In genomic region chr11:68967337-68968282, GRCm38 (mm10) we compare ENCODE assay signal across 8 mouse cellular contexts. TPM values are rescaled to one million over a fixed set of nuclear protein-coding genes. Genes with fewer than 3 reads are reported as not detected.
DNase-seq lines count a peak whose midpoint lies in the region; ATAC-seq and TF ChIP-seq lines count a peak whose summit lies in the region.

Gene Slc25a35, plus strand, starts transcription at chr11:68968131.

- peak within 1 kb of the TSS; percentile 93 for H3K4me2 ChIP-seq in forebrain, embryonic 13.5 days
- H3K4me2 ChIP-seq in liver, postnatal 0 days (ENCODE audit: low read depth, low read length) = peak within 1 kb of the TSS; percentile 89
- peak within 1 kb of the TSS; percentile 88 for H3K4me2 ChIP-seq in neural tube, embryonic 14.5 days (ENCODE audit: low read depth, low read length)

- peak; percentile 93 to 94 for DNase-seq in heart, postnatal 10 days
- DNase-seq in large intestine, adult 2 months (ENCODE audit: low read depth, low spot score) = no peak
- peak; percentile 90 for DNase-seq in liver, postnatal 0 days
- DNase-seq in testis, postnatal 10 days (ENCODE audit: low spot score) = peak; percentile 88

- H3K27me3 ChIP-seq in ES-Bruce4 (ENCODE audit: control insufficient read depth, insufficient read depth, low read length, poor library complexity, severe bottlenecking) = no peaks in the 10 kb centered on the region
- H3K27me3 ChIP-seq in forebrain, embryonic 13.5 days = peaks cover 13% of the 10 kb centered on the region; the same call in 1 of the 2 replicates
- H3K27me3 ChIP-seq in liver, postnatal 0 days (ENCODE audit: insufficient read depth, low read length) = 0 out of 2 replicates have a peak, but pooled peaks cover 2% of the 10 kb centered on the region
- no peaks in the 10 kb centered on the region for H3K27me3 ChIP-seq in neural tube, embryonic 14.5 days (ENCODE audit: control insufficient read depth, insufficient read depth, low read length)

- no peaks in the 10 kb centered on the region for H3K9me3 ChIP-seq in ES-Bruce4 (replicated peaks; ENCODE audit: control insufficient read depth, insufficient read depth, low read length, poor library complexity, severe bottlenecking)
- no peaks in the 10 kb centered on the region for H3K9me3 ChIP-seq in forebrain, embryonic 13.5 days (replicated peaks)
- H3K9me3 ChIP-seq in liver, postnatal 0 days (ENCODE audit: low read length) = no peaks in the 10 kb centered on the region
- H3K9me3 ChIP-seq in neural tube, embryonic 14.5 days (ENCODE audit: control insufficient read depth, low read length) = no peaks in the 10 kb centered on the region

- WGBS in forebrain, embryonic 13.5 days = 2% methylated on average over 50 of the region's 50 CpGs
- WGBS in large intestine, adult 2 months = under 1% methylated on average over 50 of the region's 50 CpGs
- WGBS in liver, postnatal 0 days (ENCODE audit: insufficient replicate concordance) = under 1% methylated on average over 50 of the region's 50 CpGs
- under 1% methylated on average over 50 of the region's 50 CpGs for WGBS in neural tube, embryonic 14.5 days

- peak; percentile 97 for ATAC-seq in cerebellum, adult (ENCODE audit: insufficient number of reproducible peaks, low FRiP score, low TSS enrichment)
- ATAC-seq in forebrain, embryonic 13.5 days = peak; percentile 99
- ATAC-seq in liver, postnatal 0 days = peak; percentile 98
- peak; percentile 98 for ATAC-seq in neural tube, embryonic 14.5 days (ENCODE audit: low read depth)

- H3K4me1 ChIP-seq in ES-Bruce4 (ENCODE audit: control insufficient read depth, insufficient read depth, low read length) = peaks cover 2% of the 10 kb centered on the region
- H3K4me1 ChIP-seq in forebrain, embryonic 13.5 days = peaks cover 13% of the 10 kb centered on the region
- H3K4me1 ChIP-seq in liver, postnatal 0 days (ENCODE audit: insufficient read depth) = peaks cover 14% of the 10 kb centered on the region
- peaks cover 6% of the 10 kb centered on the region; the same call in 1 of the 2 replicates for H3K4me1 ChIP-seq in neural tube, embryonic 14.5 days (ENCODE audit: control insufficient read depth, insufficient read depth, low read length)

- H3K36me3 ChIP-seq in ES-Bruce4 (ENCODE audit: control insufficient read depth, insufficient read depth, low read length, poor library complexity, severe bottlenecking) = peaks cover 4% of the 10 kb centered on the region; the same call in 1 of the 2 replicates
- no peaks in the 10 kb centered on the region for H3K36me3 ChIP-seq in forebrain, embryonic 13.5 days (ENCODE audit: poor library complexity, severe bottlenecking)
- H3K36me3 ChIP-seq in liver, postnatal 0 days (replicated peaks; ENCODE audit: insufficient read depth, low read length) = no peaks in the 10 kb centered on the region
- no peaks in the 10 kb centered on the region for H3K36me3 ChIP-seq in neural tube, embryonic 14.5 days (ENCODE audit: control insufficient read depth, insufficient read depth, low read length)

- H3K9ac ChIP-seq in ES-Bruce4 (ENCODE audit: low read depth, poor library complexity, severe bottlenecking) = peak within 1 kb of the TSS; percentile 65
- H3K9ac ChIP-seq in forebrain, embryonic 13.5 days = peak within 1 kb of the TSS; percentile 75
- peak within 1 kb of the TSS; percentile 47 for H3K9ac ChIP-seq in liver, postnatal 0 days (replicated peaks)
- H3K9ac ChIP-seq in neural tube, embryonic 14.5 days (replicated peaks; ENCODE audit: low read depth, low read length) = peak within 1 kb of the TSS; percentile 67

- intact Hi-C loops in heart, postnatal 10 days (cut with DNase I) = loop anchor here (2.0 to 5.0 kb wide), 3 partner anchors 15 to 70 kb away; no protein-coding TSS in a partner anchor

- TF ChIP-seq CTCF in ES-Bruce4 (IDR thresholded peaks at IDR 0.05; ENCODE audit: low read depth, low read length) = no peak
- TF ChIP-seq CTCF in liver, postnatal 0 days (IDR thresholded peaks at IDR 0.05; ENCODE audit: low read depth) = peak; percentile 45; the same call in 1 of the 2 replicates

- no peak for TF ChIP-seq POLR2A in ES-Bruce4 (IDR thresholded peaks at IDR 0.05; ENCODE audit: insufficient read depth, low read length)

- H3K4me3 ChIP-seq in ES-Bruce4 (ENCODE audit: low read depth, low read length) = peak within 1 kb of the TSS; percentile 90
- H3K4me3 ChIP-seq in forebrain, embryonic 13.5 days = peak within 1 kb of the TSS; percentile 64
- peak within 1 kb of the TSS; percentile 60 for H3K4me3 ChIP-seq in liver, postnatal 0 days (ENCODE audit: low read depth, low read length)
- peak within 1 kb of the TSS; percentile 59 for H3K4me3 ChIP-seq in neural tube, embryonic 14.5 days (ENCODE audit: low read depth, low read length)

- H3K27ac ChIP-seq in ES-Bruce4 (ENCODE audit: insufficient read depth, low read length) = no peak within 1 kb of the TSS
- no peak within 1 kb of the TSS for H3K27ac ChIP-seq in forebrain, embryonic 13.5 days
- H3K27ac ChIP-seq in liver, postnatal 0 days (ENCODE audit: low read depth) = peak within 1 kb of the TSS; percentile 44; the same call in 1 of the 2 replicates
- no peak within 1 kb of the TSS for H3K27ac ChIP-seq in neural tube, embryonic 14.5 days (ENCODE audit: low read depth, low read length)

- TF ChIP-seq EP300 in ES-Bruce4 (IDR thresholded peaks at IDR 0.05; ENCODE audit: insufficient read depth, low read depth, low read length) = no peak
- no peak for TF ChIP-seq EP300 in liver, postnatal 0 days (IDR thresholded peaks at IDR 0.05; ENCODE audit: low read depth)

RNA-seq across cellular contexts. Expression of gene Slc25a35, which starts in this region (rescaled TPM):
- polyA plus RNA-seq in ES-Bruce4 (2011; ENCODE audit: insufficient read depth, insufficient read length, low read depth, missing spikeins) = 3.4 and 4.6 TPM in 2 replicates
- polyA plus RNA-seq in forebrain, embryonic 13.5 days (2015; fragmentation: Nextera tagmentation; extraction: Ambion mirVana) = 1.2 and 1.4 TPM in 2 replicates
- total RNA-seq in heart, postnatal 10 days (2021) = 1 to 10 TPM; 3.4 to 4.3 TPM
- polyA plus RNA-seq in large intestine, adult 2 months (2012; rRNA removed) = 26.2 and 29.9 TPM in 2 replicates
- 0.60 and 0.94 TPM in 2 replicates for polyA plus RNA-seq in liver, postnatal 0 days (2015; fragmentation: Nextera tagmentation; extraction: Ambion mirVana)
- 1.6 and 2.2 TPM in 2 replicates for polyA plus RNA-seq in neural tube, embryonic 14.5 days (2014; fragmentation: Nextera tagmentation; extraction: Ambion mirVana)

Comparison
In these comparisons a context has a peak if more than half of its experiments do, and no peak if none do; other contexts are left out.
1. Peak in DNase-seq, ATAC-seq, H3K4me3 ChIP-seq, H3K27ac ChIP-seq, H3K9ac ChIP-seq and H3K4me2 ChIP-seq in liver, postnatal 0 days; RNA of the gene not detected or under 1 TPM.